Mouse (Mus musculus) CD8-positive naive resting alpha-beta T cell, adult 57 days (primary cell): ENCODE measurements around the gene Wnt5b. TPM values are rescaled to one million over a fixed set of nuclear protein-coding genes. Genes with fewer than 3 reads are reported as not detected.

ENCODE experiments used
- total RNA-seq: library from RNA; stranded (reverse); gene quantifications from one replicate; pipeline ENCODE4 v1.2.4, GENCODE M21; 2023

Wnt5b gene
- total RNA-seq, result 11.0 TPM

GRCm38 (mm10) chr6:119543803-119544517, at the start of gene Wnt5b:
TSS of gene Wnt5b (minus strand) at chr6:119544347.

GRCm38 (mm10) chr6:119479343-119479875, 64.7 kb downstream of the Wnt5b start, which contains the start of gene Fbxl14:
TSS of gene Fbxl14 (plus strand) at chr6:119479668.

GRCm38 (mm10) chr6:119417354-119417753, 126.8 kb downstream of the Wnt5b start, which contains the start of gene Adipor2:
TSS of gene Adipor2 (minus strand) at chr6:119417704.

Other genes starting within 250 kb of the Wnt5b start
- gene Lrtm2, start 213.6 kb downstream of the Wnt5b start, total RNA-seq, result 2.4 TPM
- 39.7 TPM for gene Adipor2, start 126.6 kb downstream of the Wnt5b start, total RNA-seq
- 74.6 TPM for gene Fbxl14, start 64.7 kb downstream of the Wnt5b start, total RNA-seq